Mouse (Mus musculus): ENCODE results near the gene Scpep1. TPM values are rescaled to one million over a fixed set of nuclear protein-coding genes. Genes with fewer than 3 reads are reported as not detected.

The Scpep1 gene
- polyA plus RNA-seq, 1 experiment from 2014 or later, result 33.7 TPM

Other genes with a start within 250 kb of the Scpep1 start
- gene Msi2, start 237.0 kb downstream of the Scpep1 start, polyA plus RNA-seq (2015; fragmentation: Nextera tagmentation; extraction: Ambion mirVana), result 19.7 and 23.4 TPM in 2 replicates
- 37.5 and 40.7 TPM in 2 replicates for gene Akap1, start 90.9 kb downstream of the Scpep1 start, polyA plus RNA-seq (2015; fragmentation: Nextera tagmentation; extraction: Ambion mirVana)
- not detected in 2 replicates for gene Elobl, start 11.5 kb upstream of the Scpep1 start, polyA plus RNA-seq (2015; fragmentation: Nextera tagmentation; extraction: Ambion mirVana)
- 27.1 and 28.1 TPM in 2 replicates for gene Coil, start 14.8 kb upstream of the Scpep1 start, polyA plus RNA-seq (2015; fragmentation: Nextera tagmentation; extraction: Ambion mirVana)
- gene Trim25, start 43.9 kb upstream of the Scpep1 start, polyA plus RNA-seq (2015; fragmentation: Nextera tagmentation; extraction: Ambion mirVana), result 3.7 and 3.8 TPM in 2 replicates
- gene Dgke, start 111.4 kb upstream of the Scpep1 start, polyA plus RNA-seq (2015; fragmentation: Nextera tagmentation; extraction: Ambion mirVana), result 17.1 TPM in 2 replicates
- not detected in 2 replicates for gene Gm525, start 118.4 kb upstream of the Scpep1 start, polyA plus RNA-seq (2015; fragmentation: Nextera tagmentation; extraction: Ambion mirVana)

Measured in forebrain, embryonic 16.5 days (tissue).